Mouse (Mus musculus): ENCODE data around the gene Cul4b.
"Not testable (repeated sequence)": the region's sequence is repeated elsewhere in the genome, so short reads cannot be mapped to it uniquely, and the experiment has no call there.

Gene Cul4b

GRCm38 (mm10) chrX:38576078-38576477 lies at the start of gene Cul4b:
TSS of gene Cul4b (minus strand) at chrX:38576196.
- in situ Hi-C loops (cut with MseI, MboI): no loop called here

- in situ Hi-C loops (cut with MseI, MboI): no loop called here
Observed at GRCm38 (mm10) chrX:38600995-38601369, 25.0 kb upstream of the Cul4b start.

DNA sequence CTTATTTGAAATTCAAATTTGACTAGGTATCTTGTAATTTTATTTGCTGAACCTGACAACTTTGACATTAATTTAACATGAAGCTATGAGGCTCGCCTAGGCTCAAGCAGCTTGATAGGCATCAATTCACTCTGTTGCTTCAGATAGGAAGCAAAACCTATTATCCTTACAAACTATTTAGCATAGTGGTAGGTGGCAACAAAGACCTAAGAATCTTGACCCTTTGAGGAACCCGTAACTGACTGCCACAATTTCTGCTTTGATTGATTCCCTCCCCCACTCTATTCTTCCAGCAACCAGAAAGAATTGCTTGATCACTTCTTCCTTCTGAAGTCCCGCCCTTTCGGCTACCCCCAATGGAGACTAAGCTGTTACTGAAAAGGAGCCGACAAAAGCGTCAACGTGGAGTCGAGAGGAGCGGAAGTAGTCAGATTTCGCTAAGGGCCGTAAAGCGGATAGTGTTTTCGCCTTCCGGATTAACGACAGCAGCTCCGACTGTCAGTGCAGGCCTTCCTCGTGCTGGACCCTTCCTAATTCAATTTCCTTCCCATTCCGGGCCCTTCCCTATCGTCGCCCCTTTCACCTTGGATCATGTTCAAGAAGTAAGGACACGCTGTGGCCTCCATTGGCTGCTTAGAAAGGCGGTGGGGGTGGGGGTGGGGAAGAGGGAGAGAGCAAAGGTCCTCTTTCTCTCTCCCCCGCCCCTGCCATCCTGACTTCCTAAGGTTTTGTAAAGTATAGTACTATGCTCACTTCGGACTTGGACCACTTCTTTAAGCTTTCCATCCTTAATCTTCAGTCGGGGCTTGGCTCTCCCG lies 24.4 kb upstream of the Cul4b start, which contains the start of gene Mcts1:
Mcts1 (plus strand) TSS at position 402 of the 818 bp plus-strand sequence.
- in situ Hi-C loops (cut with MseI, MboI): no loop called here

- in situ Hi-C loops (cut with MseI, MboI): no loop called here
Observed at GRCm38 (mm10) chrX:38593180-38593889, 17.3 kb upstream of the Cul4b start.

GRCm38 (mm10) chrX:38591749-38592148 lies 15.8 kb upstream of the Cul4b start:
- in situ Hi-C loops (cut with MseI, MboI): no loop called here

GRCm38 (mm10) chrX:38589827-38590226 lies 13.8 kb upstream of the Cul4b start:
- in situ Hi-C loops (cut with MseI, MboI): no loop called here

DNA sequence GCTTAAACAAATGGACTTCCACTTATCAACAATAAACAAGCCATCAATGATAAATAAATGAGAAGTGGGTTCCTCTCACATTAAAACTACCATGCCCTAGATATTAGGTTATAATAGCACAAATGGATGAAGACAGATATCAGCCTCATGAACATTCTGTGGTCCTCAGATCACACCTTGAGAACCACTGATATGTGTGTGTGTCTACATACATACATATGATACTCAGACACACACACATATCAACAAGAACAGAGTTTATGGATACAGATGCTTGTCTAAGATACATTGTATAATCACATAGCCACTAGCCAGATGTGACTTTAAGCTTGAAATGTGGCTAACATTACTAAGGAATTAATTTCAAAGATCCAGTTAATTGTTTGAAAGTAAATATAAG lies 7.3 kb upstream of the Cul4b start:
- in situ Hi-C loops (cut with MseI, MboI): no loop called here

- in situ Hi-C loops (cut with MseI, MboI): no loop called here
Observed at GRCm38 (mm10) chrX:38581140-38581539, 5.1 kb upstream of the Cul4b start.

DNA sequence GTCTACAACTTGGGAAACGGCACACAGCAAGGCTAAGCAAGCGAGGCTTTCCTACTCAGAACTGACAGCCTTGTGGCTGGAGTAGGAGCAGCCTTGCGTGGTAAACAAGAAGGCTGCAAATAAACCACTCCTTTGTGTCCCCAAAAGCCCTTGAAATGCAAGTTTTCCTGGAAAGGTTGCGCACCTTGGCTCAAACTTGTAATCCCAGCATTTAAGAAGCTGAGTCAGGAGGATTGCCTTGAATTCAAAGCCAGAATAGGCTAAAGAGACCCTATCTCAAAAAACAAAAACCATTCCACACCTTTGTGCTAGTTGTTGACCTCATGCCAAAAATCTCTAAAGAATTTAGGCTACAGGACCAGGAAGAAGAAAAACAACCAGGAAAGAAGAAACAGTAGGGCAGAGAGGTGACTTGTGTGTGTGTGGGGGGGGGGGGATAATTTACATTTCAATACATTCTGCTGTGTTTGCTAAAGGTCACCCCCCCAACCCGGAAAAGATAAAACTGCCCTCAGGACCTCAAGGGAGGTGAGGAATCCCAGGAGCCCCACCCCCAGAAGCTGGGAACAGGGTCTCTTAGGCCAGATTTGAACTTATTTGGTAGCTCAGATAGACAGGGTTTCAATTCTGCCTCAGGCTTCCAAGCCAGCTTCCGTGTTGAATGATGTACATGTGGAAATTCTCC lies 9.3 kb downstream of the Cul4b start:
- in situ Hi-C loops (cut with MseI, MboI): no loop called here

GRCm38 (mm10) chrX:38565176-38565542 lies 10.8 kb downstream of the Cul4b start:
- in situ Hi-C loops (cut with MseI, MboI): no loop called here

GRCm38 (mm10) chrX:38564542-38565175 lies 11.3 kb downstream of the Cul4b start:
- in situ Hi-C loops (cut with MseI, MboI): no loop called here

GRCm38 (mm10) chrX:38563941-38564541 lies 12.0 kb downstream of the Cul4b start:
- in situ Hi-C loops (cut with MseI, MboI): no loop called here

DNA sequence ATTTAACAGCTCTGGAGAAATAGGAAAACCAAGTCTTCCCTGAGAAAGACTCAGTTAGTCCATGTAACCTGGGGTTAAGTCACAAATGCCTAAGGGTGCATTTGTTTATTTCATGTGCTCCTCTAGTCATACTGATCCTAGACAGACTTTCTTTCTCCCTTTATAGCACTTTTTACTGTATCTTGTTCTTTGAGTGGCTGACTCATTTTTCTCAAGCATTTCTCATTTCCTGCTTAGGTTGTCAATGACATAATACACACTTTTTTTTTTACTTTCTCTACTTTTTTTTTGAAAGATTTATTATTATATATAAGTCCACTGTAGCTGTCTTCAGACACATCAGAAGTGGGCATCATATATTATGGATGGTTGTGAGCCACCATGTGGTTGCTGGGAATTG lies 22.7 kb downstream of the Cul4b start:
- in situ Hi-C loops (cut with MseI, MboI): no loop called here

DNA sequence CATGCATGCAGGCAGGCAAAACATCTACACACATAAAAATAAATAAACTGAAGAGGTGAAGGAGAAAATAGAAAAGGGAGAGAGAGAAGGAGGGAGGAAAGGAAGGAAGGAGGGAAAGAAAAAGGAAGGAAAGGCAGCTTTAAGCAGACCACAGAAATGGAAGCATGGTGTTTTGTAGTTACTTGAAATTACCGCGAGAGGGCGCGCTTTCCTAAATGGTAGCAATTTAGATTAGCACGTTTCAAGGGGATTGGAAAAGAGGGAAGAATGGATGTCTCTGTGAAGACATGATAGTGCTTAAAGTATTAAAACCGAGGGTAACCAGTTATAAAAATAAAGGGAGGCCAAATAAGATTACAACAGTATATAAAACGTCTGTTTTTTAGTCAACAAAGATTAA lies 61.4 kb downstream of the Cul4b start:
- in situ Hi-C loops (cut with MseI, MboI): loop anchor here in 1 of 2 experiments (10.0 kb wide), 1 partner anchor 140 kb away; no protein-coding TSS in a partner anchor

DNA sequence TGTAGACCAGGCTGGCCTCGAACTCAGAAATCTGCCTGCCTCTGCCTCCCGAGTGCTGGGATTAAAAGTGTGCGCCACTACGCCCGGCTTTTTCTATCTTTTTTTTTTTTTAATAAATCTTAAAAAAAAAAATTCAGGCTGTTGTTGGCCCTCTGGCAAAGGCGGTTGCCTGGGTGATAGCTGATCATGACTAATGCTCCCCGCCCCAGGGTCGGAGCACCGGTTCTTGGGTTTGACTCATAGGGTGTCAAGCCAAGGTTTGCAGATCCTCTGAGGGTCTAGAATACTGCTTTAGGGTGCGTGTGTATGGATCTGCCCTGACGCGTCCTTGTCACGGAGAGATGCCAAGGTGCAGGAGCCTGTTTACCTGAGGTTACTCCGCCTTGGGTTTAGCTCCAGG lies 71.2 kb downstream of the Cul4b start:
- in situ Hi-C loops (cut with MseI, MboI): no loop called here

DNA sequence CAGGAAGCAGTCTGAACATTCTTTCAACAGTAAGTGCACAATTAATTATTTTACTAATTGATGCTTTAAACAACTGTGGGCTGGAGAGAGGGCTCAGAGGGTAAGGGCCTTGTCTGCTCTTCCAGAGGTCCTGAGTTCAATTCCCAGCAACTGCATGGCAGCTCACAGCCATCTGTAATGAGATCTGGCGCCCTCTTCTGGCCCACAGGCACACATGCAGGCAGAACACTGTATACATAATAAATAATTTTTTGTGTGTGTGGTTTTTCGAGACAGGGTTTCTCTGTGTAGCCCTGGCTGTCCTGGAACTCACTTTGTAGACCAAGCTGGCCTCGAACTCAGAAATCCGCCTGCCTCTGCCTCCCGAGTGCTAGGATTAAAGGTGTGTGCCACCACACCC lies 73.8 kb downstream of the Cul4b start:
- in situ Hi-C loops (cut with MseI, MboI): not testable (repeated sequence)

DNA sequence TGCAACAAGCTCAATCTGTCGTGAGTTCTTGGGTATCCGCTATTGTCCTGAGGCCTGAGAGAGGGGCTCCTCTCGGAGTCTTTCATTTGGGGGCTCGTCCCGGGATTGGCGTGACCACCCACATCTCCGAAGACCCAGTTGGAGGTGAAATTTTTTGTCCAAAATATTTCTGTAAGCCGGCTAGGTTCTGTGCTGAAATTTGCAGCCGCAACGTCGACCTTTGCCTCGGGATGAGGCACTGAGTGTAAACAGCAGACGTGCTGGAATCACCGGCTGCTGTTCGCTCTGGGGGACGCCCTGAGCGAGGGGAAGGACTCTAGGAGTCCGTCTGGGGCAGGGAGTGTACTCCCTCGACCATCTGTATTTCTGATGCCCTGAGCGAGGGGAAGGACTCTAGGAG lies 90.5 kb downstream of the Cul4b start:
- in situ Hi-C loops (cut with MseI, MboI): not testable (repeated sequence)
